Mouse (Mus musculus): ENCODE results near the gene Snx33.
A peak's percentile ranks its signal among the peaks of the same experiment; 100 is the strongest.

The Snx33 gene

GRCm38 (mm10) chr9:56890522-56891250 is 37.5 kb downstream of the Snx33 start:
- no peak for DNase-seq (ENCODE audit: low spot score)

GRCm38 (mm10) chr9:56889817-56890216 is 38.4 kb downstream of the Snx33 start:
- DNase-seq (ENCODE audit: low spot score), result peak; percentile 80

DNA sequence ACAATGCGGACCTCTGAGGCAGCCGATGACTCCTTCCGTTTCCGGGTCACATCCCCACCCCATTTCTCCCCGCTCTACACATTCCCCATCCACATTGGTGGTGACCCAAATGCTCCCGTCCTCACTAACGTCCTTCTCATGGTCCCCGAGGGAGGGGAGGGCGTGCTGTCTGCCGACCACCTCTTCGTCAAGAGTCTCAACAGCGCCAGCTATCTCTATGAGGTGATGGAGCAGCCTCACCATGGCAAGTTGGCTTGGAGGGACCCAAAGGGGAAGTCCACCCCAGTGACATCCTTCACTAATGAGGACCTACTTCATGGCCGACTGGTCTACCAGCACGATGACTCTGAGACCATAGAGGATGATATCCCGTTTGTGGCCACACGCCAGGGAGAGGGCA is 40.6 kb downstream of the Snx33 start:
- no peak for DNase-seq (ENCODE audit: low spot score)

GRCm38 (mm10) chr9:56886601-56887000 is 41.6 kb downstream of the Snx33 start:
- no peak for DNase-seq (ENCODE audit: low spot score)

GRCm38 (mm10) chr9:56886113-56886512 is 42.1 kb downstream of the Snx33 start:
- no peak for DNase-seq (ENCODE audit: low spot score)

GRCm38 (mm10) chr9:56884328-56884727 is 43.8 kb downstream of the Snx33 start:
- no peak for DNase-seq (ENCODE audit: low spot score)

DNA sequence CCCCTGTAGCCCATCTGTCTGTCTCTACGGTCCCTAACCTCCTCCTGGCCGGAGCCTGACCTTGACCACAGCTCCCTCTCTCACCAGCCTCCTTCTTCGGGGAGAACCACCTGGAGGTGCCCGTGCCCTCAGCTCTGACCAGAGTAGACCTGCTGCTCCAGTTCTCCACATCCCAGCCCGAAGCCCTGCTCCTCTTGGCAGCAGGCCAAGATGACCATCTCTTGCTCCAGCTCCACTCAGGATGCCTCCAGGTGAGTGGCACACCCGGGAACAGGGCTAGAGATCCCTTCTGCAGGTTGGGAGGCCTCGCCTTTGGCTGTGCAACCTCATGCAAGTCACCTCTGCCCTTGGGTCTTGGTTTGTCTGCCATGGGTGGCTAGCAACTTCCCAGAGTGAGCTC is 44.7 kb downstream of the Snx33 start:
- DNase-seq (ENCODE audit: low spot score), result no peak

DNA sequence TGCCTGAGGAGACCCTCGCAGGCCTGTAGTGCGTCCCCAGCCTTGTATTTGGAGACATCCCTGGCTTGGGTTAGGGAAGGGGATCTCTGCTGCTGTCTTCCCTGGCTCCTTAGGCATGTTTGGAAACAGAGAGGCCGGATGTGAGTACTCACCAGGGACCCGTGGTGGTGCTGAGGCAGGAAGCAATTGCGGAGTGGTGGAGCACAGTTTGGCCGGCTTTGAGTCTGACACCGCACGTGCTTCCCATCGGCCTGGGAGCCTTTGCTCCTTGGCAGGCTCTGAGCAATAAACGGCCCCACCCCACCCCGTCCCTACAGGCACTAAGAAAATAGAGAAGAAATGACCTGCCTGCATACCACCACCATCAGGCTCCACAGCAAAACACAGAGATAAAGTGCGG is 45.4 kb downstream of the Snx33 start:
- no peak for DNase-seq (ENCODE audit: low spot score)

DNA sequence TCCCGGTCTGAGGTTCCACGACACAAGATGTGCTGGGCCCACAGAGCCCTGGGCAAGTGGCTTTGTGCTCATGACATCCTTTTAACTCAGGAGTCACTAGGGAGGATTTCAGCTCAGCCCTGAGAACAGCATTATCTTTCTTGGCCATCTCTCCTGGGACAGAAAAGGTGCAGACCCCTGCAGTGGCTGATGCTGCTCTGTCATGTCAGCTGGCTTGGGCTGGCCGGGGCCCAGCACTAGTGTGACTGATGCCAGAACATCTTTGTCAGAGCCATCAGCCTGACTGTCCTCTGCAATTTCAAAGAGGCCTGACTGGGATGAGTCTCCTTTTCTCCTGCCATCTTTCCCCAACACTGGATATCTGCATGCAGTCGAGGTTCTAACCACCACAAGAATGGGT is 45.9 kb downstream of the Snx33 start:
- DNase-seq (ENCODE audit: low spot score), result no peak

- DNase-seq (ENCODE audit: low spot score), result no peak
These were observed 46.6 kb downstream of the Snx33 start for GRCm38 (mm10) chr9:56881539-56882082.

GRCm38 (mm10) chr9:56880790-56881189 is 47.4 kb downstream of the Snx33 start:
- no peak for DNase-seq (ENCODE audit: low spot score)

DNA sequence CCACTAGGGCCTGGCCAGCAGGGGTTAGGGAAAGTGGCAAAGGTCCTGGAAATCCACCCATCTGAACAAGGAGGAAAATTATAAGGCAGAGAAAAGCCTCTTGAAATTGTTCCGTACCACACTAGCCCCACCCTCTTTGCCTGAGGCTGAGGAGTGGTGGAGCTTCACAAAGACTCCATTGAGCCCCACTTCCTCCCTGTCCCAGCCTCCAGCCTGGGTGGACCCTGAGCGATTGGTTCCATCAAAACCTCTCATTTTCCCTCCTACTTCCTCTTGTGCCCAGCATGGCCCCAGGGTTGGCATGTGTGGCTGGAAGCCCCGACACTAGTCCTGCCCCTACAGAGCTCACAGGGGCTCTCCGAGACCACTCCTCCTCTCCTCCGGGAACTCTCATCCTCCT is 50.9 kb downstream of the Snx33 start:
- DNase-seq (ENCODE audit: low spot score), result no peak

DNA sequence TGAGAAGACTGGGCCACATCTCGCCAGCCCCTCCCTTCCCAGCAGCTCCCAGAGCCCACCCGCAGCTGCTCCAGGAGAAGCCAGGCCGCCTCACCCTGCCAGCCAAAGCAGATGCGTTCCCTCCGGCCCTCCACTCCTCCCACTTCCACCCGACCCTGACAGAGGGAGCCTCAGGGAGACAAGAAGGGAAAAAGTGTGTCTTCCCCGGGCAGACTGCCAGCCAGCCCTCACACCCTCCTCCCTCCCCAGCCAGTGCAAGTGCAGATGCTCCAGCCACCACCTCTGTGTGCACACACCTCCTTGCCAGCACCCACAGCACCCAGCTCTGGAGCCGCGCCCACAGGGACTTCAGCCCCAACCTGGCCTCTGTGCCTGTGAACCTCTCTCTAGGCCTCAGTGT is 51.4 kb downstream of the Snx33 start:
- DNase-seq (ENCODE audit: low spot score), result no peak

GRCm38 (mm10) chr9:56873097-56873496 is 55.1 kb downstream of the Snx33 start:
- no peak for DNase-seq (ENCODE audit: low spot score)

DNA sequence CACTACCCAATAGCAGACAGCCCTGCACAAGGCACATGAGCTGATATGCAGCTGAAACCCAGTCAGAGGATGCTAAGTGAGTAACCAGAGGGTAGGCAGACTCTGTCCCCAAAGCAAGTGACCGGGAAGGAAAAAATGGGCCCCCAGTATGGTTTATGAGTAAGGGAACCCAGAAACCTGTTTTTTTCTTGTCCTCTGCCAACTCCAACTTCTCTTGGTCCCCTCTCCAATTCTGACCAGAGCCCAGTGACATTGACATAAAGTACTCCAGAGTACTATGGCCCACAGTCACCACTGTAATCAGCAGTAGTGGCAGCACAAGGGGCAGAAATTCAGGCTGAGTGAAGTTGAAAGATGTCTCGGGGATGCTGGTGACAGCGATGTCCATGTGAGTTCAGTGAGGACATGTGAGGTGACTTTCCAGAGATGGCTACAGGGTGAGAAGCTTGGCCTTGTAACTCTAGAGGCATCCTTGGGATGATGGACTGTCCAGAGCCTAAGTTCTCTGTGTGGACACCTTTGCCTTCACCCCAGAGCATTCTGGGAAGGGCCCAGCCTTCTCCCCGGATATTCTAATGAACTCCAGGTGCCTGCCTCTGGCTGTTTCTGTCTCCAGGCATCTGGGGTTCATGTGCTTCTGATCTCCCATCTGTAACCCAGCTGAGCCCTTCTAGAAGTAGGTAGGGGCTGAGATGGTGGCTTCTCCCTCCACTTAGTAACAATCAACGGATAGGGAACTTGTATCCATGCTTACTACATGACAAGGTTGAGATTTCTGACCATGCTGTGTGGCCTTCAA is 55.9 kb downstream of the Snx33 start:
- DNase-seq (ENCODE audit: low spot score), result no peak

DNA sequence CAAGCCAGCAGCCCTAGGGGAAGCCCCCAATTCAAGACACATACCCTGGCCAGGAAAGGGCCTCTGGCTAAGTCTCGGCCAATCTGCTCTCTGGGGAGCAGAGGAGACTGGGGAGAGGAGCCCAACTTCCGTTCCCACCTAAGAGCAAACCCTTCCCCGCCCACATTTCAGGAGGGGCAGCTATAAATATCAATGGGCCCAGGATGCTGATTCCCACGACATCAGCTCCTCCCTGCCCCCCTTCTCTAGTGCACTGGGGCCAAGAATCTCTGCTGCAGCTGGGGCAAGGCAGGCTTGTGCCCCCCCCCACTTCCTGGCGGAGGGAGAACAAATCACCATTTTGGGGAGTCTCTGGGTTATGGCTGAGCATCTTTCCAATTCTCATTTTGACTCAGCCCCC is 57.0 kb downstream of the Snx33 start:
- no peak for DNase-seq (ENCODE audit: low spot score)

DNA sequence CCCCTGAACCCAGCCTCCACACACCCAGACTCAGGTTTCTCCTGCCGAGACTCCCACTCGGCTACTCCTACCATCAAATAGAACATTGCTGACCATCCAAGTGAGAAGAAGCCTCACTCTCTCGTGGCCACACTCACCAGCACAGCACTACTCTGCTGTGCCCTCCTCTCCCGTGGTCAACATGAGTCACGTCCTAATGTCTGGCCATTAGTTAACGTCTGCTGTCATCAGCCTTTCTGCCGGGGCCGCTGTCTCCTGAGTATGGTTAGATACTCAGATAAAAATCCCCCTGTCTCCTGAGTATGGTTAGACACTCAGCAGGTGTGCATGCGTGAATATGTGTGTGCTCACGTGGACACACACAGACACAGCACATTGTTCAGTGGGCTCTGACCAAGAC is 57.4 kb downstream of the Snx33 start:
- no peak for DNase-seq (ENCODE audit: low spot score)

- DNase-seq (ENCODE audit: low spot score), result no peak
These were observed 58.6 kb downstream of the Snx33 start for GRCm38 (mm10) chr9:56869552-56869951.

GRCm38 (mm10) chr9:56868292-56868691 is 59.9 kb downstream of the Snx33 start:
- DNase-seq (ENCODE audit: low spot score), result no peak
